Mouse (Mus musculus) liver, postnatal 0 days (tissue): ENCODE data around the gene Sox5. TPM values are rescaled to one million over a fixed set of nuclear protein-coding genes. Genes with fewer than 3 reads are reported as not detected.

ENCODE experiments used
- ATAC-seq: fragments of 200-750 bp; cut with Nextera tagmentation; 2 replicates; pipeline ENCODE4 v1.8.0; 2017; ENCODE audit warnings: mild to moderate bottlenecking, moderate library complexity
- DNase-seq: peaks from one replicate; pipeline ENCODE4 v3.0.0-alpha.2; 2016
- H3K27ac ChIP-seq: fragments of 300-500 bp; sonication (generic); 2 replicates; pipeline ENCODE4 v1.5.1; 2014; ENCODE audit warnings: antibody characterized with exemption, moderate library complexity, mild to moderate bottlenecking, low read depth
- H3K27me3 ChIP-seq: fragments of 300-500 bp; sonication (generic); 2 replicates; pipeline ENCODE4 v1.6.1; 2014; ENCODE audit warnings: low read length, control low read depth, mixed read lengths; ENCODE audit not compliant: insufficient read depth
- H3K36me3 ChIP-seq: fragments of 300-500 bp; sonication (generic); replicated peaks from 2 replicates; pipeline ENCODE4 v1.6.1; 2014; ENCODE audit warnings: mild to moderate bottlenecking, control low read depth, low read length, moderate library complexity, mixed read lengths; ENCODE audit not compliant: insufficient read depth
- H3K4me1 ChIP-seq: fragments of 300-500 bp; sonication (generic); 2 replicates; pipeline ENCODE4 v1.6.1; 2014; ENCODE audit warnings: antibody characterized with exemption, mild to moderate bottlenecking, control low read depth; ENCODE audit not compliant: insufficient read depth
- H3K4me2 ChIP-seq: fragments of 300-500 bp; sonication (generic); 2 replicates; pipeline ENCODE4 v1.6.1; 2014; ENCODE audit warnings: low read depth, mild to moderate bottlenecking, low read length, moderate library complexity, mixed read lengths
- H3K4me3 ChIP-seq: fragments of 300-500 bp; sonication (generic); 2 replicates; pipeline ENCODE4 v1.5.1; 2014; ENCODE audit warnings: low read depth, low read length
- H3K9ac ChIP-seq: fragments of 300-500 bp; sonication (generic); replicated peaks from 2 replicates; pipeline ENCODE4 v1.6.1; 2014; ENCODE audit warnings: mild to moderate bottlenecking, moderate library complexity
- H3K9me3 ChIP-seq: fragments of 300-500 bp; sonication (generic); 2 replicates; pipeline ENCODE4 v1.6.1; 2016; ENCODE audit warnings: mild to moderate bottlenecking, control low read depth, low read length, mixed read lengths
- CTCF ChIP-seq: sonication (generic); IDR thresholded peaks from 2 replicates; pipeline ENCODE4 v1.5.1; 2016; ENCODE audit warnings: antibody characterized with exemption, low read depth
- EP300 ChIP-seq: IDR thresholded peaks from 2 replicates; pipeline ENCODE4 v1.6.1; 2016; ENCODE audit warnings: antibody characterized with exemption, low read depth, mild to moderate bottlenecking
- WGBS: fragments of 180-500 bp; shearing (Covaris S2); extraction: QIAGEN DNeasy Blood & Tissue Kit; methylation state at CpG from one replicate; pipeline ENCODE4 v1.1.7; 2014; ENCODE audit not compliant: insufficient replicate concordance; 5-methylcytosine and 5-hydroxymethylcytosine counted together
- polyA plus RNA-seq: library from polyadenylated mRNA; unstranded; fragments of >200 nt; fragmentation: Nextera tagmentation; extraction: Ambion mirVana; gene quantifications from 2 replicates; pipeline ENCODE4 v1.2.1, GENCODE M21; 2015

Gene Sox5
- polyA plus RNA-seq, 1 experiment from 2014 or later = 7.5 TPM

DNA sequence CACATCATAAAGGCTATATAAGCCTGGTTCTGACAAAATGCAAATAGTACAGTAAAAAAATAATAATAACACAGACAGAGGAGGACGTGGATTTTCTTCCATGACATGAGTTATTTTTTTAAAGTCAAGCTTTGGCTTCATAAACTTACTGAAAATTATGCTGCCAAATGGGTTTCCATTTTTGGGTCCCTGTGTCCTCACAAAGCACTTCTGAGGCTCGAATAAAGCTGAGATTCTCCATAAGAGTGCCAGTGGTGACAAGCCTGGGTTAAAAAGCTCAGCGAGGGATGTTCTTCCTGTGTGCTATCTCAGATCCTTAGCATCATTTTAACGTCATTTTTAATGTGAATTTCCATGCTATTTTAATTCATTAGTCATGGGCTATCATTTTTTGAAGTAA lies 996.1 kb downstream of the Sox5 start:
- WGBS = 74% methylated on average over 4 of the region's 4 CpGs
- no peak overlapping the region for H3K4me2 ChIP-seq
- H3K9ac ChIP-seq = no peak overlapping the region
- no peak overlapping the region for H3K4me3 ChIP-seq
- H3K9me3 ChIP-seq = no peaks in the 10 kb centered on the region
- no peaks in the 10 kb centered on the region for H3K4me1 ChIP-seq
- TF ChIP-seq EP300 (no peak), CTCF (no peak)
- no peaks in the 10 kb centered on the region for H3K27me3 ChIP-seq
- H3K36me3 ChIP-seq = no peaks in the 10 kb centered on the region
- ATAC-seq (no peak), DNase-seq (no peak)
- no peak overlapping the region for H3K27ac ChIP-seq
